Mouse (Mus musculus): ENCODE data around the gene Slc17a6. TPM values are rescaled to one million over a fixed set of nuclear protein-coding genes. Genes with fewer than 3 reads are reported as not detected.
"Not testable (repeated sequence)": the region's sequence is repeated elsewhere in the genome, so short reads cannot be mapped to it uniquely, and the experiment has no call there.

The Slc17a6 gene
- polyA plus RNA-seq, 1 experiment from 2014 or later = not detected

DNA sequence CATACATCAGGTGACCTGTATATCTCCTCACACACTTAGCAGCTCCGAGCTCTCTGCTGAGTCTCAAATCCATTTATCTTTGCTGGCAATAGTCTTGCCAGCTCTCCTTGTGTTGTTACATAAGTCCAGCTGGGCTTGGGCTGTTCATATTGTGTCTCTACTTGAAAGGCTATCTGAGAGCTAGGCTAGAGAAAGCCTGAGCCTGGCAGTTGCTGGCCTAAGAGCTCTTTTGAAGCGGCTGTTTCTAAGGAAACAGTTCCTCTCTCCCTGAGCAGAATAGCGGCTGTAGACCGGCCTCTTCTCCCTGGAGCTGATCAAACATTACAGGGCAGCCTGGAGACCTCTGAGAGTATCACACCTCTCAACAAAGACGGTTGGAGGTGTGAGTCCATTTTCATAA lies 40.6 kb downstream of the Slc17a6 start:
- ChIA-PET CTCF (interaction anchor here (1.3 kb wide), 1 partner anchor 9 kb away, joined by 4 read pairs; no protein-coding TSS in a partner anchor), POLR2A (no interaction called here)
- in situ Hi-C loops (cut with MboI; ENCODE audit: low pct_unique_long_range_greater_than_20kb) = no loop called here
- TF ChIP-seq CTCF (IDR thresholded peaks at IDR 0.05) = no peak
- H3K27me3 ChIP-seq = no peaks in the 10 kb centered on the region
- ATAC-seq (no peak), DNase-seq (ENCODE audit: low read depth, low spot score) (no peak)

DNA sequence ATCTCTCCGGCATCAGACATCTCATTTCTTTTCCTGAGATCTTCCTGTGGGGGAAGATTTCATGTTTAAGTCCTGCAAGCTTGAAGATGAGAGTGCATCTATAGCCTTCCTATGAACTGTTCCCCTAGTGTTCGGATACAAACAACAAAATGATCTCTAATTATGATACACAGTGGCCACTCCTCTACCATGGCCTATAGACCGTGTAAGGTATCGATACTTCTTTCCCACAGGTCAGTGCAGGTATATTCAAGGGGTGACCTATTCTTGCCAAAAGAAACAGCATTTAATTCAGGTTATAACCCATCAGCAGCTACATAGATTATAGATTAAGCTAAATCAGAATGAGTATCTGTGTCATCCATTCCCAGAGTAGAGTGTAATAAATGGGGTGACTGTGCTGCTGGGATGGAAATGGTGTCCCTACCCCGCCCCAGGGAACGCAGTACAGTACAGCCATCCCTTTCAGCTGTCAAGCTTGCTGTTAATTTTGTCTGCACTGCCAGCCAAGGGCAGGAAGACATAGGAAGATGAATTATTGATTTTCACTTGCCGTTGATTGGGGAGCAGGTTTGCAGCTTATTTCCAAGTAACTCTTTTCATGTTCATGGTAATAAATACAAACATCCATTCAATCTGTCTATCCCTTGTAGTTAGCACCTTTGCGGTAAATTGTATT lies 71.9 kb downstream of the Slc17a6 start:
- no peaks in the 10 kb centered on the region for H3K27me3 ChIP-seq
- CTCF ChIA-PET = interaction anchor here (1.4 to 1.8 kb wide), 2 partner anchors 10 to 14 kb away, joined by 3 to 4 read pairs; no protein-coding TSS in a partner anchor
- ATAC-seq (no peak), DNase-seq (ENCODE audit: low read depth, low spot score) (no peak)
- in situ Hi-C loops (cut with MboI; ENCODE audit: low pct_unique_long_range_greater_than_20kb) = no loop called here
- POLR2A ChIA-PET = no interaction called here
- no peak for TF ChIP-seq CTCF (IDR thresholded peaks at IDR 0.05)

DNA sequence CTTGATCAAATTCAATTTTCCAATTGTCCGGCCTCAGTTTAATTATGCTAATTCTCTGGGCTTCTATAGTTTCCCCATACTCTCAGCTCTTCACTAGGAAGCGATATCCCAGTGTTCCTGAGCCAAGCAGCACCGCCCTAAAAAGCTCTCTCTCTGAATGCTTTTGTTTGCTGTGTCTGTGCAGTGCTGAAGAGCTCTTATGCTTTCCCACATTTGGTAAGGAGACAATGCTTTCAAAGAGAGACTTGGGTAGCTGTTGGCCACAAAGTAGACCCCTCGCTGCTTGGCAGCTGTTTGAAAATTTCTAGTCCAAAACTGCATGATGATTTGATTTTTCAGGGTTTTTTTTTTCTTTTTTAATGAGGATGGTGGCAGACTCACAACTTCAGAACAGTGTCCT lies 72.6 kb downstream of the Slc17a6 start:
- DNase-seq (ENCODE audit: low read depth, low spot score) (no peak), ATAC-seq (no peak)
- ChIA-PET CTCF (interaction anchor here (1.4 to 1.8 kb wide), 2 partner anchors 10 to 13 kb away, joined by 3 to 4 read pairs; no protein-coding TSS in a partner anchor), POLR2A (no interaction called here)
- in situ Hi-C loops (cut with MboI; ENCODE audit: low pct_unique_long_range_greater_than_20kb) = no loop called here
- H3K27me3 ChIP-seq = no peaks in the 10 kb centered on the region
- TF ChIP-seq CTCF (IDR thresholded peaks at IDR 0.05) = no peak

DNA sequence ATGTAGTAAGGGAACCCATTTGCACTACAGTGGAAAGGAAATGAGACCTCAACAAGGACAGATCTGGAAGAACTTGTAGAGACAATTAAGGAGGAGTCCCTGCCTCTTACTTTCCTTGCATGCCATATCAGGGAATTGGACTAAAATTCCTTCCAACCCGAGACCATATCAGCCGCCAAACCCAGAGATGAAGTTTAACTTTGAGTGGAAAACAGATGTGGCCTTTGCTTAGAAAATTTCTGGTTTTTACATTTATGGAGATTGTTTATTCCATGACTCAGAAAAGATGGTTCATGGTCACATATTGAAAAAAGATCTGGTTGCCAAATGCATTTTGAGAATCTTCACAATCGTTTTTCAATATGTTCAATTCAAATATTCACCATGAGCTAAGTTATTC lies 87.7 kb downstream of the Slc17a6 start:
- in situ Hi-C loops (cut with MboI; ENCODE audit: low pct_unique_long_range_greater_than_20kb) = no loop called here
- no peak for TF ChIP-seq CTCF (IDR thresholded peaks at IDR 0.05)
- H3K27me3 ChIP-seq = no peaks in the 10 kb centered on the region
- ChIA-PET CTCF (no interaction called here), POLR2A (interaction anchor here (0.5 kb wide), 1 partner anchor 453 kb away, joined by 3 read pairs; no protein-coding TSS in a partner anchor)
- ATAC-seq = no peak
- no peak for DNase-seq (ENCODE audit: low read depth, low spot score)

DNA sequence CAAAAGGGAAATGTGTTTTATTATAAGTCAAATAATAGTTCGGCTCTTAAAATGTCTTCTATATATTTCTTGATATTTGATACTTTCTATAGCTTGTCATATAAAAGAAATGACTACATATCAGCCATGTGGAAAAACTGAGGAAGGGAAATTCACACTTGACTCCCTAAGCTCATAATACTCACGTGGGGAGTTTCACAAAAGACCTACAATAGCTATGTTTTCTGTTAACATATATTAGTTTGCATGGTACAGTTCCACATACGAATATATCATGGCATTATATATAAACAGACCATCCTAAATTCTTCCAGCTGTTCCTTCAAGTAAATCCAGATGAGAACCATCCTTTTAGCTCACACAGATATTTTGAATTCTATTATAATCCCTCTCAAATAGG lies 88.5 kb downstream of the Slc17a6 start:
- CTCF ChIA-PET; ATAC-seq; in situ Hi-C loops (cut with MboI; ENCODE audit: low pct_unique_long_range_greater_than_20kb); H3K27me3 ChIP-seq; DNase-seq (ENCODE audit: low read depth, low spot score): not testable (repeated sequence)
- POLR2A ChIA-PET = interaction anchor here (0.5 kb wide), 1 partner anchor 452 kb away, joined by 3 read pairs; no protein-coding TSS in a partner anchor

DNA sequence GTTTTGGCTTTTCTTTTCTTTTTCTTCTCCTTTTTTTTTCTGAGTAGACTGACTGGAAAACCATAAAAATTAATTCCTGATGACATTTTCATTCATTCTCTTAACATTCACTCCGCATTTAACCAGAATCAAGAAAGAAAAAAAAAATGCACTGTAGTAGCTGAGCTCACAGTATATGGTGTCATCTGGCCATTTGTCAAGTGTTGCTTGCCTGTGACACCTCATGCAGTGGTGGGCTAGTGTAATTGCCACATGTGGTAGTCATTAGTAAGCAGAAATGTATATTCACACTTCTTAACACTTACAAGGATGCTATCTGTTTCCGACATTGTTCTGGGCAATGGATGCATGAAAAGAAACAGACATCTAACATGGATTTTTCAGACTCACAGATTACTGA lies 94.0 kb downstream of the Slc17a6 start:
- ATAC-seq = no peak
- TF ChIP-seq CTCF (IDR thresholded peaks at IDR 0.05) = no peak
- ChIA-PET CTCF (interaction anchor here (1.2 kb wide), 1 partner anchor 10 kb away, joined by 3 read pairs; no protein-coding TSS in a partner anchor), POLR2A (no interaction called here)
- in situ Hi-C loops (cut with MboI; ENCODE audit: low pct_unique_long_range_greater_than_20kb) = no loop called here
- H3K27me3 ChIP-seq = no peaks in the 10 kb centered on the region
- DNase-seq (ENCODE audit: low read depth, low spot score) = no peak

Other genes with a start within 250 kb of the Slc17a6 start
- gene Ano5, start 111.0 kb upstream of the Slc17a6 start, polyA plus RNA-seq (2021) = 1.7 TPM
- gene Gas2, start 240.0 kb downstream of the Slc17a6 start, polyA plus RNA-seq (2021) = 2.8 TPM
- gene Fancf, start 240.3 kb downstream of the Slc17a6 start, polyA plus RNA-seq (2021) = 2.7 TPM